Mouse (Mus musculus): ENCODE data around the gene Plin2. TPM values are rescaled to one million over a fixed set of nuclear protein-coding genes. Genes with fewer than 3 reads are reported as not detected.
"Not testable (repeated sequence)": the region's sequence is repeated elsewhere in the genome, so short reads cannot be mapped to it uniquely, and the experiment has no call there.

Plin2 gene
- total RNA-seq, 2 experiments from 2014 or later = 13.1 to 15.0 TPM

- DNase-seq (ENCODE audit: extremely low spot score in 1 of 2, low spot score in 1 of 2) = no peak
These were observed 14.9 kb upstream of the Plin2 start for GRCm38 (mm10) chr4:86684806-86685205.

DNA sequence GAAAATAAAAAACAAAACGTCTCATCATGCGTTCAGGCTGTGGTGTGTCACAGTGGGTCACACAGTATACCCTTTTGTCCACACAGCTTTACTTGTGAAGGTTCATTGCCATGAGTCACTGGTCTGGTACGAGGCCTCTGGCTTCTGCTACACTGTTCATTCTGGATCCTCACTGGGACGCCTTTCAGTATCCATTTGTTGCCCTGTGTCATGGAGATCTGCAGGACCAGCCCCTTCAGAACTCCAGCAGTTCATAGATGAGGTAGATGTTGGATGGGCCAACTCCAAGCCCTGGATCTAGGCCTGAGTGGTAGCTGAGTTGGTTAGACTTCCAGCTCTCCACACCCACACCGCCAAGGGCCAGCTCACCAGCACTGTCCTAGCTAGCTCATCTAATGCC is 13.9 kb upstream of the Plin2 start:
- DNase-seq (ENCODE audit: extremely low spot score in 1 of 2, low spot score in 1 of 2) = no peak

DNA sequence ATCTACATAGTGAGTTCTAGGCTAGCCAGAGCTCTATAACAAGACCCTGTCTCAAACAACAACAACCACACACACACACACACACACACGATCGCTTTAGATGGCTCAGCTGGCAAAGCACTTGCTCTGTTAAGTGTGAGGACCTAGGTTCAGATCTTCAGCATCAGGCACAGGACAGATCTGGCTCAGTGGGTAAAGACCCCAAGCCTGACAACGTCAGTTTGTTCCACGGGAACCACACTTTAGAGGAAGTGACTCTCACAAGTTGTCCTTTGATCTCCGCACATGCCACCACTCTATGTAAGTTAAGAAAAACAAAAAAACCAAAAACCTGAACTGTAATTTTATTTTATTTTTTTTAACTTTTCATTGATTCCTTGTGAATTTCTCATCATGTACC is 13.4 kb upstream of the Plin2 start:
- DNase-seq (ENCODE audit: extremely low spot score in 1 of 2, low spot score in 1 of 2) = no peak

- DNase-seq (ENCODE audit: extremely low spot score in 1 of 2, low spot score in 1 of 2) = no peak
These were observed 12.0 kb upstream of the Plin2 start for GRCm38 (mm10) chr4:86681846-86682245.

DNA sequence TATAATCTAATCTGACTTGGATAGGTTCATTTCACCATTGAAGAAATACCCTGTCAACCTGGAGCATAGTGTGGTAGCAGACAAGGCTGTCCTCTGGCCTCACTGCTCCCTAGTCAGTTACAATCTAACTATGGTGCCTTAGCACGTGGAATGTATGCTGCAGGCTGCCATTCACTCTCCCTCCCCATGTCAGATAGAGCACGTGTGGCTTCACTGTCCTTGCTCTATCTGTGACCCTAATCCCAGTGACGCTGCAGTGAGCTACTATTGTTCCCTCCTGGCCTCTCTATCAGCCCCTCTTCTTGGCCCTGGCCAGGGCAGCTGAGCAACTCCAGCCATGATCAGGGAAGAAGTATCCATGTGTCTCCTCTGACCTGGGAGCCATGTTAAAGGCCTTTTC is 11.6 kb upstream of the Plin2 start:
- DNase-seq (ENCODE audit: extremely low spot score in 1 of 2, low spot score in 1 of 2) = no peak

GRCm38 (mm10) chr4:86679686-86680085 is 9.8 kb upstream of the Plin2 start:
- no peak for DNase-seq (ENCODE audit: extremely low spot score in 1 of 2, low spot score in 1 of 2)

- no peak for DNase-seq (ENCODE audit: extremely low spot score in 1 of 2, low spot score in 1 of 2)
These were observed 6.9 kb upstream of the Plin2 start for GRCm38 (mm10) chr4:86676756-86677155.

- not testable (repeated sequence) for DNase-seq (ENCODE audit: extremely low spot score in 1 of 2, low spot score in 1 of 2)
These were observed 4.9 kb upstream of the Plin2 start for GRCm38 (mm10) chr4:86674739-86675138.

GRCm38 (mm10) chr4:86674150-86674549 is 4.3 kb upstream of the Plin2 start:
- DNase-seq (ENCODE audit: extremely low spot score in 1 of 2, low spot score in 1 of 2) = not testable (repeated sequence)

DNA sequence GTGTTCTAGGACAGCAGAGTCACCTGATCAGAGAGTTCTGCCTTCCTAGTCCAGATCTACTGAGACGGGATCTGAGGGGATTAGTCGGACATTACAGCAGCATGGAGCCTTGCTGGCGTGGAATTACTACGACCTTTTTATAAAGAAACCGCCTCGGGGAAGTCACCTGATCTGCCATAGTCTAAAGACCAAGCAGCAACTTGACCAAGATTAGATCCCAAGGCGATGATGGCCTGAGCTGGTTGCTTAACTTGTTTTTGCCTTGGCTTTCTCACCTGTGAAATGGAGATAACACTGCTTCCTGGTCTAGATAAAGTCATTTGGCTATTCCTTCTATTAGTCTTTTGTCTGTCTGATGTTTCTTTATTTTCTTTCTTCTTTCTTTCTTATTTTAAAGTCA is 2.6 kb upstream of the Plin2 start:
- no peak for DNase-seq (ENCODE audit: extremely low spot score in 1 of 2, low spot score in 1 of 2)

GRCm38 (mm10) chr4:86671803-86672202 is 1.9 kb upstream of the Plin2 start:
- no peak for DNase-seq (ENCODE audit: extremely low spot score in 1 of 2, low spot score in 1 of 2)

DNA sequence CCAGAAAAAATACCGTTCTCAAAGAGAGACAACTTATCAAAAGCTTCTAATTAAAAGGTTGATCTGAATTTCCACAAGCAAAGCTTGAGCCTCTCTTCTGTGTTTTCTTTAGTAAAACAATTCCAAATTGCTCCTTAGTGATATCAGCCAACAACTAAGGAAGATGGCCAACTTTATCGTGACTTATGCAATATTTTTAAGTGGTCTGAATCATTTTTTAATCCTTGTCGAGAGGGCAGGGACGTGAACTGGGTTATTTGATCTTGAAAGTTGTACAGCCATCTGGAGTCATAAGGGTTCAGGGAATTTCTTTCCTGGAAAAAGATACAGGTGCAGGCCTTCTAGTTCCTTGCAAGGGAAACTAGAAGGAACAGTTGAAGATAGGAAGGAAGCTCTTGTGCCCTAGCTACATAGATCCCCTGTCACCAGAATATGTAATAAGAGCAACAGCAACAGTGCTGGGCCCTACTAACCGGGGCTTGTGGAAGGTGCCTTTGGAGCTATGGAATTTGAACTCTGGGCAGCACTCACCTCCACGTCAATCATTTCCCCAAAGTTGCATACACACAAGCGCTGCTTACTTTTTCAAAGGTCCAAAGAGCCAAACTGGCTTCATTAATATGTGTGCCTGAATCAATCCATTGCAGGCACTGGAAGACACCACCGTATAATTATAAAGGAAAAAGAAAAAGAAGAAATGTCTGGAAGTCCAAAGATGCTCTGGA is 884 bp upstream of the Plin2 start:
- no peak for DNase-seq (ENCODE audit: extremely low spot score in 1 of 2, low spot score in 1 of 2)

GRCm38 (mm10) chr4:86669241-86669753 is 563 bp downstream of the Plin2 start:
- not testable (repeated sequence) for DNase-seq (ENCODE audit: extremely low spot score in 1 of 2, low spot score in 1 of 2)

GRCm38 (mm10) chr4:86668290-86669000 is 1.4 kb downstream of the Plin2 start:
- no peak for DNase-seq (ENCODE audit: extremely low spot score in 1 of 2, low spot score in 1 of 2)

- DNase-seq (ENCODE audit: extremely low spot score in 1 of 2, low spot score in 1 of 2) = no peak
These were observed 4.3 kb downstream of the Plin2 start for GRCm38 (mm10) chr4:86665596-86665995.

DNA sequence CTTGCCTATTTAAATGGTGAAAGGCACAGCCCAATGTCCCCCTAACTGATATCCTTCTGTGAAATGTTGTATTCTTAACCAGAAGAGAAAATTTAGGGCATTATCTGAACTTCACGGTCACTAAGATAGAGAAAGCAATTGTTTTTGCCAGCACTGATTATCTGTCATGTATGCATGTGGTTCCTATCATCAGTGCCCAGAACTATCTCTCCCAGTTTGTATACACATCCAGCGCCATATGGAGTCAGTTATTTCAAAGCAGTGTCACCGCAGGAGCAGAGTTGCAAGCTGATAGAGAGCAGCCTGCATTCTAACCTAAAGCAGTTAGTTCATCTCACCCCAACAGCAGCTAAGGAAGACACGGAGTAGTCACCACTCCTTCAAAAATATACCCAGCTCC is 5.9 kb downstream of the Plin2 start:
- no peak for DNase-seq (ENCODE audit: extremely low spot score in 1 of 2, low spot score in 1 of 2)

DNA sequence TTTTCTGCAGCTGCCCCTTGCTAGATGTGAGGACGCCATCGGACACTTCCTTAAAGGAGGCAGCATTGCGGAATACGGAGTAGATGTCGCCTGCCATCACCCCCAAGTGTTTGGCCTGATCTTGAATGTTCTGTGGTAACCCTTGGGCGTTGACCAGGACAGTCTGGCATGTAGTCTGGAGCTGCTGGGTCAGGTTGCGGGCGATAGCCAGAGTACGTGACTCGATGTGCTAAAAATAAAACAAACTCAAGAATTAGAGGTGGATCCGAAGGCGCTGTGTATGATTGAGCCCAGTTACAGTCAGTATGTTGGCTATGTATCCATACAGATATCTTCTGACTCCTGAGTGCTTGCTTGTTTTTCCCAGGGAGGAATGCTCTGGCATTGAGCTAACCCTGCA is 12.7 kb downstream of the Plin2 start:
- DNase-seq (ENCODE audit: extremely low spot score in 1 of 2, low spot score in 1 of 2) = no peak

GRCm38 (mm10) chr4:86656410-86656809 is 13.4 kb downstream of the Plin2 start:
- not testable (repeated sequence) for DNase-seq (ENCODE audit: extremely low spot score in 1 of 2, low spot score in 1 of 2)

GRCm38 (mm10) chr4:86651686-86652384 is 18.0 kb downstream of the Plin2 start:
- DNase-seq (ENCODE audit: extremely low spot score in 1 of 2, low spot score in 1 of 2) = peak in 1 of 2 experiments; percentile 12

DNA sequence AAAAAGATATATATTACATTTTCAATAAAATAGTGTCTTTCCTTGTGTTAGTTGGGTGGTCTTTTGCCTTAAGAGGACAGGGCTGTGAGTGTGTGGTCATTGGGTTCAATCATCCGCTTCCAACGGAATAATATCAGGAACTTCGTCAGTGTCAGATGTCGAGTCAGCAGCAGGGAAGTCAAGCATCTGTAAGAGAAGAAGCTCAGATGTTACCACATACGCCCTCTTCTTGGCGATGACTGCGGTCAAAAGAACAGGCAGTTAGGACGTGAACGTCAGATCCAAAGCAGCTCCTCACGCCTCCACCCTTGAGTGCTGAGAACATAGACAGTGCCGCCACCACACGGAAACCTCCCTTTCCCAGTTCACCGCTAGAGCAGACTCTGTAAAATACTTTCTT is 21.5 kb downstream of the Plin2 start:
- DNase-seq (ENCODE audit: extremely low spot score in 1 of 2, low spot score in 1 of 2) = not testable (repeated sequence)

DNA sequence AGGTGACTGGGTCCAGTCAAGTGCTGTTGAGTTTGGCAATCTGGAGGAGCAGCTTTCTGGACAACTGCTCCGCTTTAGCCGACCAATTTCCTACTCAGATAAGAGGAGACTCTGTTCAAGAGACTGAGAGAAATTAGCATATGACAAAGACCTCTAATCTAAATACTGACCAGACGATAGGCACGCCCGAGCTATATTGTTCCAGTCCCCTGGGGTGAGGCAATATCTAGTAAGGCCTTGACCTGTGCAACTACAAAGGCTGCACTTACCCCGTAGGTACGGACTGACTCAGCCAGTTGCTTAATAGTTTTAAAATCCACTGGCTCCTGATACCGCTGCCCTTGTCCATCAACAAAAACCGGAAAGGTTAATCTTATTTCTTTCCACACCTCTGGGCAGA is 32.3 kb downstream of the Plin2 start:
- DNase-seq (ENCODE audit: extremely low spot score in 1 of 2, low spot score in 1 of 2) = not testable (repeated sequence)

Data from layer of hippocampus, postnatal 25 days (tissue).